Mouse (Mus musculus): ENCODE data around the gene Fbxl18. TPM values are rescaled to one million over a fixed set of nuclear protein-coding genes. Genes with fewer than 3 reads are reported as not detected.
A peak's percentile ranks its signal among the peaks of the same experiment; 100 is the strongest.

Fbxl18 gene
- polyA plus RNA-seq, 1 experiment from 2014 or later: 9.2 TPM

- no peak for DNase-seq (ENCODE audit: low spot score)
- 86% methylated on average over 11 of the region's 11 CpGs for WGBS
- no peak overlapping the region for H3K9ac ChIP-seq (ENCODE audit: low read depth, low read length)
- peaks cover under 1% of the 10 kb centered on the region; the same call in 1 of the 2 replicates for H3K4me1 ChIP-seq (ENCODE audit: control insufficient read depth, insufficient read depth, low read length)
- no peak overlapping the region for H3K27ac ChIP-seq (replicated peaks; ENCODE audit: low read depth, low read length)
- H3K4me3 ChIP-seq (ENCODE audit: low read depth, low read length): no peak overlapping the region
- peaks cover 59% of the 10 kb centered on the region for H3K36me3 ChIP-seq (ENCODE audit: control insufficient read depth, insufficient read depth, low read length)
- H3K9me3 ChIP-seq (ENCODE audit: control insufficient read depth, low read length): no peaks in the 10 kb centered on the region
- H3K27me3 ChIP-seq (replicated peaks; ENCODE audit: control insufficient read depth, insufficient read depth, low read length): no peaks in the 10 kb centered on the region
- ATAC-seq (ENCODE audit: low read depth): no peak
- H3K4me2 ChIP-seq (ENCODE audit: low read depth, low read length): no peak overlapping the region
Observed at GRCm38 (mm10) chr5:142882471-142882870, 12.8 kb downstream of the Fbxl18 start.

- DNase-seq (ENCODE audit: low spot score) (no peak), ATAC-seq (ENCODE audit: low read depth) (no peak)
- Histone ChIP-seq H3K9ac (ENCODE audit: low read depth, low read length) (no peak overlapping the region), H3K4me2 (ENCODE audit: low read depth, low read length) (no peak overlapping the region), H3K9me3 (ENCODE audit: control insufficient read depth, low read length) (no peaks in the 10 kb centered on the region), H3K4me3 (ENCODE audit: low read depth, low read length) (no peak overlapping the region), H3K4me1 (ENCODE audit: control insufficient read depth, insufficient read depth, low read length) (peaks cover 2% of the 10 kb centered on the region; the same call in 1 of the 2 replicates), H3K27ac (replicated peaks; ENCODE audit: low read depth, low read length) (peak overlapping the region; percentile 34; the same call in 1 of the 2 replicates), H3K27me3 (replicated peaks; ENCODE audit: control insufficient read depth, insufficient read depth, low read length) (no peaks in the 10 kb centered on the region), H3K36me3 (ENCODE audit: control insufficient read depth, insufficient read depth, low read length) (peaks cover 59% of the 10 kb centered on the region)
- WGBS: 76% methylated on average over 8 of the region's 8 CpGs
Observed at GRCm38 (mm10) chr5:142881936-142882335, 13.3 kb downstream of the Fbxl18 start.

- H3K9me3 ChIP-seq (ENCODE audit: control insufficient read depth, low read length): no peaks in the 10 kb centered on the region
- 0 out of 2 replicates have a peak overlapping the region, but pooled peaks have one; percentile 6 for H3K9ac ChIP-seq (ENCODE audit: low read depth, low read length)
- ATAC-seq (ENCODE audit: low read depth) (no peak), DNase-seq (ENCODE audit: low spot score) (no peak)
- H3K27ac ChIP-seq (replicated peaks; ENCODE audit: low read depth, low read length): peak overlapping the region; percentile 39
- H3K4me3 ChIP-seq (ENCODE audit: low read depth, low read length): no peak overlapping the region
- no peaks in the 10 kb centered on the region for H3K27me3 ChIP-seq (replicated peaks; ENCODE audit: control insufficient read depth, insufficient read depth, low read length)
- peaks cover 59% of the 10 kb centered on the region for H3K36me3 ChIP-seq (ENCODE audit: control insufficient read depth, insufficient read depth, low read length)
- peaks cover 2% of the 10 kb centered on the region; the same call in 1 of the 2 replicates for H3K4me1 ChIP-seq (ENCODE audit: control insufficient read depth, insufficient read depth, low read length)
- no peak overlapping the region for H3K4me2 ChIP-seq (ENCODE audit: low read depth, low read length)
- 44% methylated on average over 13 of the region's 13 CpGs for WGBS
Observed at GRCm38 (mm10) chr5:142880806-142881516, 14.3 kb downstream of the Fbxl18 start.

GRCm38 (mm10) chr5:142880246-142880645, 15.0 kb downstream of the Fbxl18 start:
- Histone ChIP-seq H3K27me3 (replicated peaks; ENCODE audit: control insufficient read depth, insufficient read depth, low read length) (no peaks in the 10 kb centered on the region), H3K4me1 (ENCODE audit: control insufficient read depth, insufficient read depth, low read length) (peaks cover 2% of the 10 kb centered on the region; the same call in 1 of the 2 replicates), H3K27ac (replicated peaks; ENCODE audit: low read depth, low read length) (no peak overlapping the region), H3K9me3 (ENCODE audit: control insufficient read depth, low read length) (no peaks in the 10 kb centered on the region), H3K9ac (ENCODE audit: low read depth, low read length) (no peak overlapping the region), H3K36me3 (ENCODE audit: control insufficient read depth, insufficient read depth, low read length) (peaks cover 59% of the 10 kb centered on the region), H3K4me2 (ENCODE audit: low read depth, low read length) (no peak overlapping the region), H3K4me3 (ENCODE audit: low read depth, low read length) (no peak overlapping the region)
- 78% methylated on average over 6 of the region's 6 CpGs for WGBS
- DNase-seq (ENCODE audit: low spot score) (no peak), ATAC-seq (ENCODE audit: low read depth) (no peak)

- H3K4me1 ChIP-seq (ENCODE audit: control insufficient read depth, insufficient read depth, low read length): peaks cover 2% of the 10 kb centered on the region; the same call in 1 of the 2 replicates
- ATAC-seq (ENCODE audit: low read depth) (peak; percentile 75), DNase-seq (ENCODE audit: low spot score) (peak; percentile 94)
- H3K4me2 ChIP-seq (ENCODE audit: low read depth, low read length): no peak overlapping the region
- no peak overlapping the region for H3K4me3 ChIP-seq (ENCODE audit: low read depth, low read length)
- no peaks in the 10 kb centered on the region for H3K9me3 ChIP-seq (ENCODE audit: control insufficient read depth, low read length)
- no peak overlapping the region for H3K9ac ChIP-seq (ENCODE audit: low read depth, low read length)
- no peak overlapping the region for H3K27ac ChIP-seq (replicated peaks; ENCODE audit: low read depth, low read length)
- 64% methylated on average over 8 of the region's 8 CpGs for WGBS
- peaks cover 56% of the 10 kb centered on the region for H3K36me3 ChIP-seq (ENCODE audit: control insufficient read depth, insufficient read depth, low read length)
- no peaks in the 10 kb centered on the region for H3K27me3 ChIP-seq (replicated peaks; ENCODE audit: control insufficient read depth, insufficient read depth, low read length)
Observed at GRCm38 (mm10) chr5:142879318-142880175, 15.7 kb downstream of the Fbxl18 start.

- peaks cover 49% of the 10 kb centered on the region for H3K36me3 ChIP-seq (ENCODE audit: control insufficient read depth, insufficient read depth, low read length)
- H3K27me3 ChIP-seq (replicated peaks; ENCODE audit: control insufficient read depth, insufficient read depth, low read length): no peaks in the 10 kb centered on the region
- H3K27ac ChIP-seq (replicated peaks; ENCODE audit: low read depth, low read length): no peak overlapping the region
- H3K4me3 ChIP-seq (ENCODE audit: low read depth, low read length): no peak overlapping the region
- peaks cover 2% of the 10 kb centered on the region; the same call in 1 of the 2 replicates for H3K4me1 ChIP-seq (ENCODE audit: control insufficient read depth, insufficient read depth, low read length)
- ATAC-seq (ENCODE audit: low read depth) (no peak), DNase-seq (ENCODE audit: low spot score) (no peak)
- 90% methylated on average over 13 of the region's 15 CpGs for WGBS
- no peaks in the 10 kb centered on the region for H3K9me3 ChIP-seq (ENCODE audit: control insufficient read depth, low read length)
- H3K4me2 ChIP-seq (ENCODE audit: low read depth, low read length): no peak overlapping the region
- no peak overlapping the region for H3K9ac ChIP-seq (ENCODE audit: low read depth, low read length)
Observed at GRCm38 (mm10) chr5:142878570-142878969, 16.7 kb downstream of the Fbxl18 start.

- ATAC-seq (ENCODE audit: low read depth) (peak; percentile 79), DNase-seq (ENCODE audit: low spot score) (peak; percentile 84)
- Histone ChIP-seq H3K27me3 (replicated peaks; ENCODE audit: control insufficient read depth, insufficient read depth, low read length) (no peaks in the 10 kb centered on the region), H3K27ac (replicated peaks; ENCODE audit: low read depth, low read length) (no peak overlapping the region; the same call in 1 of the 2 replicates), H3K9me3 (ENCODE audit: control insufficient read depth, low read length) (no peaks in the 10 kb centered on the region), H3K4me3 (ENCODE audit: low read depth, low read length) (no peak overlapping the region), H3K9ac (ENCODE audit: low read depth, low read length) (0 out of 2 replicates have a peak overlapping the region, but pooled peaks have one; percentile 8), H3K4me2 (ENCODE audit: low read depth, low read length) (no peak overlapping the region), H3K36me3 (ENCODE audit: control insufficient read depth, insufficient read depth, low read length) (peaks cover 50% of the 10 kb centered on the region), H3K4me1 (ENCODE audit: control insufficient read depth, insufficient read depth, low read length) (peaks cover 2% of the 10 kb centered on the region; the same call in 1 of the 2 replicates)
- 27% methylated on average over 11 of the region's 11 CpGs for WGBS
Observed at GRCm38 (mm10) chr5:142877337-142878280, 17.6 kb downstream of the Fbxl18 start.

GRCm38 (mm10) chr5:142876896-142877295, 18.3 kb downstream of the Fbxl18 start:
- 80% methylated on average over 5 of the region's 5 CpGs for WGBS
- peaks cover 51% of the 10 kb centered on the region for H3K36me3 ChIP-seq (ENCODE audit: control insufficient read depth, insufficient read depth, low read length)
- H3K4me3 ChIP-seq (ENCODE audit: low read depth, low read length): no peak overlapping the region
- H3K27ac ChIP-seq (replicated peaks; ENCODE audit: low read depth, low read length): no peak overlapping the region; the same call in 1 of the 2 replicates
- no peak overlapping the region for H3K9ac ChIP-seq (ENCODE audit: low read depth, low read length)
- ATAC-seq (ENCODE audit: low read depth) (no peak), DNase-seq (ENCODE audit: low spot score) (no peak)
- no peaks in the 10 kb centered on the region for H3K9me3 ChIP-seq (ENCODE audit: control insufficient read depth, low read length)
- peaks cover 2% of the 10 kb centered on the region for H3K4me1 ChIP-seq (ENCODE audit: control insufficient read depth, insufficient read depth, low read length)
- H3K27me3 ChIP-seq (replicated peaks; ENCODE audit: control insufficient read depth, insufficient read depth, low read length): no peaks in the 10 kb centered on the region
- no peak overlapping the region for H3K4me2 ChIP-seq (ENCODE audit: low read depth, low read length)
